17 mouse cellular contexts compared by ENCODE assay signal in genomic region chr5:139756586-139756985, GRCm38 (mm10).
"Had no signal": no experiment of that assay in that cellular context is flagged by ENCODE, and none has a peak within 500 bp of the region (broad histone marks: within the 10 kb centered on the region; RNA-seq: fewer than 3 reads in every experiment).

No protein-coding gene starts in this region.

- H3K4me2 ChIP-seq: lung, embryonic 15.5 days; midbrain, embryonic 11.5 days; midbrain, embryonic 13.5 days; midbrain, embryonic 15.5 days; neural tube, embryonic 12.5 days; stomach, embryonic 15.5 days had no signal

- H3K27me3 ChIP-seq: lung, embryonic 15.5 days; megakaryocyte, embryonic 14.5 days; midbrain, embryonic 13.5 days; midbrain, embryonic 15.5 days; neural tube, embryonic 12.5 days; stomach, embryonic 15.5 days had no signal

- H3K4me1 ChIP-seq: lung, embryonic 15.5 days; midbrain, embryonic 13.5 days; midbrain, embryonic 15.5 days; neural tube, embryonic 12.5 days; stomach, embryonic 15.5 days had no signal

- H3K27ac ChIP-seq: lung, embryonic 15.5 days; macrophage; midbrain, embryonic 13.5 days; midbrain, embryonic 15.5 days; neural tube, embryonic 12.5 days; stomach, embryonic 15.5 days; stomach, postnatal 0 days had no signal

- H3K9me3 ChIP-seq: lung, embryonic 15.5 days; megakaryocyte, embryonic 14.5 days; midbrain, embryonic 13.5 days; midbrain, embryonic 15.5 days; neural tube, embryonic 12.5 days; stomach, embryonic 15.5 days had no signal

- DNase-seq: lung, adult 2 months; lung, postnatal 14 days; lung, postnatal 36 days; right cerebral cortex, postnatal 14 days; thymus, adult 2 months; thymus, postnatal 25 days; thymus, postnatal 4 days had no signal

- H3K4me3 ChIP-seq: lung, embryonic 15.5 days; megakaryocyte, embryonic 14.5 days; midbrain, embryonic 13.5 days; midbrain, embryonic 15.5 days; neural tube, embryonic 12.5 days; stomach, embryonic 15.5 days had no signal

- ATAC-seq: lung, postnatal 0 days; midbrain, embryonic 13.5 days; midbrain, embryonic 15.5 days had no signal

- H3K9ac ChIP-seq: lung, embryonic 15.5 days; midbrain, embryonic 13.5 days; midbrain, embryonic 15.5 days; neural tube, embryonic 12.5 days; stomach, embryonic 15.5 days had no signal
